Mouse (Mus musculus): ENCODE results near the gene Awat2. TPM values are rescaled to one million over a fixed set of nuclear protein-coding genes. Genes with fewer than 3 reads are reported as not detected.
"Not testable (repeated sequence)": the region's sequence is repeated elsewhere in the genome, so short reads cannot be mapped to it uniquely, and the experiment has no call there.

The Awat2 gene
- total RNA-seq (2017): 0.35 and 1.6 TPM in 2 replicates

GRCm38 (mm10) chrX:100442617-100443016 is at the start of gene Awat2:
Gene Awat2, minus strand, starts transcription at chrX:100442717.
- not testable (repeated sequence) for ATAC-seq (ENCODE audit: extremely low read depth, insufficient number of reproducible peaks, low FRiP score, poor library complexity, severe bottlenecking)

- peak; percentile 78; the same call in 1 of the 2 replicates for ATAC-seq (ENCODE audit: extremely low read depth, insufficient number of reproducible peaks, low FRiP score, poor library complexity, severe bottlenecking)
These were observed 37.8 kb upstream of the Awat2 start for GRCm38 (mm10) chrX:100480317-100480716.

GRCm38 (mm10) chrX:100475569-100476223 is 33.2 kb upstream of the Awat2 start:
- no peak for ATAC-seq (ENCODE audit: extremely low read depth, insufficient number of reproducible peaks, low FRiP score, poor library complexity, severe bottlenecking)

- ATAC-seq (ENCODE audit: extremely low read depth, insufficient number of reproducible peaks, low FRiP score, poor library complexity, severe bottlenecking): no peak
These were observed 29.0 kb upstream of the Awat2 start for GRCm38 (mm10) chrX:100471491-100471890.

- no peak for ATAC-seq (ENCODE audit: extremely low read depth, insufficient number of reproducible peaks, low FRiP score, poor library complexity, severe bottlenecking)
These were observed 27.6 kb upstream of the Awat2 start for GRCm38 (mm10) chrX:100470126-100470525.

- no peak for ATAC-seq (ENCODE audit: extremely low read depth, insufficient number of reproducible peaks, low FRiP score, poor library complexity, severe bottlenecking)
These were observed 25.5 kb upstream of the Awat2 start for GRCm38 (mm10) chrX:100468047-100468446.

GRCm38 (mm10) chrX:100443532-100443931 is 1.0 kb upstream of the Awat2 start:
- 0 out of 2 replicates have a peak, but pooled peaks have one; percentile 30 for ATAC-seq (ENCODE audit: extremely low read depth, insufficient number of reproducible peaks, low FRiP score, poor library complexity, severe bottlenecking)

GRCm38 (mm10) chrX:100432311-100432710 is 10.2 kb downstream of the Awat2 start:
- ATAC-seq (ENCODE audit: extremely low read depth, insufficient number of reproducible peaks, low FRiP score, poor library complexity, severe bottlenecking): no peak

GRCm38 (mm10) chrX:100428693-100429092 is 13.8 kb downstream of the Awat2 start, which contains the start of gene Otud6a:
Gene Otud6a, plus strand, starts transcription at chrX:100429013.
- ATAC-seq (ENCODE audit: extremely low read depth, insufficient number of reproducible peaks, low FRiP score, poor library complexity, severe bottlenecking): no peak

- no peak for ATAC-seq (ENCODE audit: extremely low read depth, insufficient number of reproducible peaks, low FRiP score, poor library complexity, severe bottlenecking)
These were observed 33.3 kb downstream of the Awat2 start for GRCm38 (mm10) chrX:100409245-100409644.

GRCm38 (mm10) chrX:100401657-100402056 is 40.9 kb downstream of the Awat2 start:
- ATAC-seq (ENCODE audit: extremely low read depth, insufficient number of reproducible peaks, low FRiP score, poor library complexity, severe bottlenecking): no peak

GRCm38 (mm10) chrX:100400900-100401299 is 41.6 kb downstream of the Awat2 start:
- no peak for ATAC-seq (ENCODE audit: extremely low read depth, insufficient number of reproducible peaks, low FRiP score, poor library complexity, severe bottlenecking)

GRCm38 (mm10) chrX:100395026-100395425 is 47.5 kb downstream of the Awat2 start:
- no peak for ATAC-seq (ENCODE audit: extremely low read depth, insufficient number of reproducible peaks, low FRiP score, poor library complexity, severe bottlenecking)

- ATAC-seq (ENCODE audit: extremely low read depth, insufficient number of reproducible peaks, low FRiP score, poor library complexity, severe bottlenecking): no peak
These were observed 48.2 kb downstream of the Awat2 start for GRCm38 (mm10) chrX:100394223-100394861.

GRCm38 (mm10) chrX:100392304-100392703 is 50.2 kb downstream of the Awat2 start:
- ATAC-seq (ENCODE audit: extremely low read depth, insufficient number of reproducible peaks, low FRiP score, poor library complexity, severe bottlenecking): peak; percentile 41; the same call in 1 of the 2 replicates

- no peak for ATAC-seq (ENCODE audit: extremely low read depth, insufficient number of reproducible peaks, low FRiP score, poor library complexity, severe bottlenecking)
These were observed 52.6 kb downstream of the Awat2 start for GRCm38 (mm10) chrX:100389887-100390286.

GRCm38 (mm10) chrX:100356974-100357373 is 85.5 kb downstream of the Awat2 start:
- no peak for ATAC-seq (ENCODE audit: extremely low read depth, insufficient number of reproducible peaks, low FRiP score, poor library complexity, severe bottlenecking)
